Mouse (Mus musculus): ENCODE measurements around the gene Il1f6.
"Not testable (repeated sequence)": the region's sequence is repeated elsewhere in the genome, so short reads cannot be mapped to it uniquely, and the experiment has no call there.

Il1f6 gene

DNA sequence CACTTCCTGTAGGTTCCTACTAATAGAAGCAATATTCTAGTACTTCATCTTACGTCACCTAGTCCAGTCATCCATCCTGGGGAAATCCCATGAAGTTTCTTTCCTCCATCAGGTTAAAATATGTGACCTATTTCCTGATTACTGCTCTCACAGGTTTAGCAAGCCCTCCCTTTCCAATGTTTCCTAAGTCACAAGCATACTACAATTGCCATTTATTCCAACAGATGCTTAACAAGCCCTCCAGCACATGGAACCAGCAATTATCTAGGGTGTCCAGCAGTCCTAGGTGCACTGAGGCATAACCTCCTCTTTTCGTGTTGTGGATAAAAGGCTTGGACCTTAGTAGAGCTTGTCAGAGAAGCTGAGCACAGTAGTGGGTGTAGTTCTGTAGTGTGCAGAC, at the start of gene Il1f6:
Il1f6 (plus strand) TSS at position 301 of the 400 bp plus-strand sequence.
- DNase-seq (ENCODE audit: low spot score in 2 of 2) = no peak

DNA sequence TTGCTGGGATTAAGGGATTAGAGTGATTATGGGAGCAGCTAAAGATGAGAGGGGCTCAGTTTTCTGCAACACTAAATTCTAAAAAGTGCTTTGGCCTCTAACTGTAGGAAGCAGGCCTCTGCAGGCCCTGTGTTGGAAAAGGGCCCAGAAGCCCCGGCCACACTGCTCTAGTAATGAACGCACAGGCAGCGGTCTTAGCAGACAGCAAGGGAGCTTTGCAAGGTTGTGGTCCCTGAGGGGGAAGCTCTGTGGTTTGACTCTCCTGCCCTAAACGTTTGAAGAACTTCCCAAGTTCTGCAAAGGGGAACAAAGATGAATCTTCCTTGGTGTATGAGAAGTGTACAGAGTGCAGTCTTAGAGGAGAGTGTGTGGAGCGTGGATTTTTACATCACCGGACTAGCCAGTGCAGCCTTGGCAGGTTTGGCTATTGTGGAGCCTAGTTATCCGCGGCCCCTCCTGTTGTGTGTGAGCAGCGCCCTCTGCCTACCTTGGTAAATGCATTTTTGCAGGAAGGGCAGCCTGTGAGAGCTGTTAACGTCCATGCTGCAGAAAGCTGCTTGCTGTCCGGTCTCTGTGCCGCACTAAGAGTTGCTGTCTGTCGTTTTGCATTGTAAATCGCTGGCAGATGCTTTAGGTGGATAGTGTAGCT, 33.4 kb upstream of the Il1f6 start:
- peak in 1 of 2 experiments; percentile 12 for DNase-seq (ENCODE audit: low spot score in 2 of 2)

DNA sequence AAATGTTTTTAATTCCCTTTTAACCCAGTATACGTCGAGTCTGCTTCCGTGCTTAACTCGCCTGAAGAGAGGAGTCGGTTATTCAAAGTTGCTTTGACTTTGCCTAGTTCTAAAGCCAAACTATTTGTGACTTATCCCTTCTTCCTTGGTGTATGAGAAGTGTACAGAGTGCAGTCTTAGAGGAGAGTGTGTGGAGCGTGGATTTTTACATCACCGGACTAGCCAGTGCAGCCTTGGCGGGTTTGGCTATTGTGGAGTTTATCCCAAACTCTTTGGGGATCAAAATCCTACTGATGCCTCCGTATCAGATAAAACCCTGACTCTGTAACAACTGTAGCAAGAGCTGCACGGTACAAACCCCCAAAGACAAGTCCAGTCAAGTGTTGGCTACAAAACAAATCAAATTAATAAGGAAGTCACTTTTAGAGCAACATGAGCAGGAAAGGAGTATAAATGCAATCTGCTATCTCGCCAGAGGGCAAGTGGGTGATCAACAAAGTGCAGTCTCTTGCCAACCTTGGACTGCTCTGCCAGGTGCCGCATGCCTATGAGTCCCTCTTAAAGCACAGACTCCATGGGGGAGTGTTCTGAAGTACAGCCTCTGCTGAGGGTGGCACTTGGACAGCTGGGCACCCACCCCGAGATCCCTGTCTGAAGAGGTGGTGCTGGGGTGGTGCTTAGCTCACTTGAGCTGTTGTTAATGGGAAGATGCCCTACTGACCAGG, 32.6 kb upstream of the Il1f6 start:
- DNase-seq (ENCODE audit: low spot score in 2 of 2) = not testable (repeated sequence)

DNA sequence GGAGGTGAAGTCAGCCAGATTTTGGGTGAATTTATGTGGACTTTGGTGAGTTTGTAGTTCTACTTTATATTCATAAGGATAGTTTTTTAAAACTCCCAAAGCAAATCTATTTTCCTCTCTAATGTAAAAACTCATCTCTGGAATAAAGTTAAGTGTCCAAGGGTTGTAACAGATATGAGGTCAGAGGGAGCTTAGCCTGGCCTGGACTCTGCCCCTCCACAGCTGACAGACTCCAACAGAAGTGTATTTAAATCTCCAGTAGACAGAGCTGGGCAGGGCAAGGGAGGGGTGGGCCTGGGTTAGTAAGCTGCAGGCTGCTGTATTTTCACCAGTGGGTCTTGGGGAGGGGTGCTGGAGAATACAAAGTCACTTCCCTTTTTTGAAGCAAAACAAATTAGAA, 31.1 kb upstream of the Il1f6 start:
- DNase-seq (ENCODE audit: low spot score in 2 of 2) = not testable (repeated sequence)

DNA sequence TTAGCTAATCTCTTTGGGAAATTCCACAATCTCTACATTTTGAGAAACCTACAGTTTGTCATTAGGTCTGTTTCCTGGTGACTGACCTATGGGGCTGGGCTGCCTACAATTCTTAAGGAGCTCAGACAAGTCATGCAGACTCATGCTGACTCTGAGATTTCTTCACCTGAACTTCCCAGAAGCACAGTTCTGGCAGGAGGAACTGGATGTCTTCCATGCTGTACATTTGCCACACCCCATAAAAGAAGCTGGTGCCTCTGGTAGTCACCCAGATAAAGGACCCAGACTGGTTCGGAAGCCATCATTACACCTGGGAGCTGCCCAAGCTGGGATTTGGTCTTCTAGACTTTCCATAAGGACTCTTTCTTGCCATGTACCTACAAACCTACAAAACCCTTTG, 29.0 kb upstream of the Il1f6 start, which contains the start of gene Il1f9:
Il1f9 (plus strand) TSS at position 301 of the 400 bp plus-strand sequence.
- no peak for DNase-seq (ENCODE audit: low spot score in 2 of 2)

DNA sequence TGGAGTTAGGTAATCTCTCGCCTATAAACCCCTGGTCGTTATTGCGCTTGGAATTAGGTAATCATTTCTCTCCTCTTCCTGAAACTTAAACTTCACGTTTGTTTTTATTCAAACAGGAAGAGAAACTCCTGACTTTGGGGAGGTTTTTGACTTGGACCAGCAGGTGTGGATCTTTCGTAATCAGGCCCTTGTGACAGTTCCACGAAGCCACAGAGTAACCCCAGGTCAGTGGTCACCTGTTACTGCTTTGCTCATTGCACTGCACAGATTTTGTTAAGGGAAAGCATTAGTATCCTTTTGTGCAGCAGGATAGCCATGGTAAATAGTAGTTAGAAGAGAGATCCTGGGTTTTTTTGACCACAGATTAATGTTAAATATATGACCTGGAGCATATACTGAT, 27.6 kb upstream of the Il1f6 start:
- no peak for DNase-seq (ENCODE audit: low spot score in 2 of 2)

DNA sequence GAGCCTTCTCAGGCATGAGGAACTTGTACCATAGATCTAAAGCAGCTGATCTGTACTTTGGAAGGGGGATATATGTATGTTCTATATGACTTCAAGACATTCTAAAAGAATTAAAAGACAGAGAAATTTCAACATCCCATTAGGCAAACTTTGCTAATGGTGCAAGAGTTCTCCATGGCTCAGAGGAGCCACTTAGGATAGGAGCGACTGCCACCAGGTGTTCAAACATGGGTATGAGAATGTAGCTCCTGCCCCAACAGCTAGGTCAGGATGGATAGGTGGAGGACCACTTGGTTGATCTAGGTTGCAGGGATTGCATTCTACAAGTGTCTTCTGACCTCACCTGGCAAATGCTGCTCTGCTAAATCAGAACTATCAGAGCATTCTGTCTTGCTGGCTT, 27.0 kb upstream of the Il1f6 start:
- no peak for DNase-seq (ENCODE audit: low spot score in 2 of 2)

DNA sequence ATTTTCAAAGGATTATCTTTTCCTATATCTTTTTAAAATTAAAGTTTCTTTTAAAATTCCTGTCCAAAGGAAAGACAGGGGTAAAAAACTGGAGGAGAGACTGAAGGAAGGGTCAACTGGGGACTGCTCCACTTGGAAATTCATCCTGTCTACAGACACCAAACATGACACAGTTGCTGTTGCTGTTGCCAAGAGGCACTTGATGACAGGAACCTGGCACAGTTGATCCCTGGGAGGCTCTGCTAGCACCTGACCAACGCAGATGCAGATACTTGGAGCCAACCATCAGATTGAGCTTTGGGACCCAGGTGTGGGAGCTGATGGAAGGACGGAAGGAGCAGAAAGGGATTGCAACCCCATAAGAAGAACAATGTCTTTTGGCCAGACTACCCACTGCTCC, 12.0 kb downstream of the Il1f6 start:
- DNase-seq (ENCODE audit: low spot score in 2 of 2) = no peak

DNA sequence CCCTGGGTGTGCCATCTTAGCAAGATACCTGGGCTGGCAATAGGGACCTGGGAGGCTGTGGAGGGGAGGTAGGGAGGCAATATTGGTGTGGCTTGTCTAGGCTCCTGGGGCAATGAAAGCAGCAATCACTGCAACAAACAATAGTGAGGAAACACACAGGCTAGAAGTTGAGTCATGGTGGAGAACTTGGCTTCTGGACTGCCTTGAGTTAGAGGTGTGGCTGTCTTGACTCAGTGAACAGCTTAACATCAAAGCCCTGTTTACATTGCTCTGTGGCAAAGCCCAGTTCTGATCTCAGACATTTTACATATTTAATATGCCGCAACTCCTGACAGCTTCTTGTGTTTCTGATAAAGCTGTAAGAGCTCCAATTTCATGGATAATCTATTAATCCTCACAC, 52.3 kb downstream of the Il1f6 start:
- no peak for DNase-seq (ENCODE audit: low spot score in 2 of 2)

DNA sequence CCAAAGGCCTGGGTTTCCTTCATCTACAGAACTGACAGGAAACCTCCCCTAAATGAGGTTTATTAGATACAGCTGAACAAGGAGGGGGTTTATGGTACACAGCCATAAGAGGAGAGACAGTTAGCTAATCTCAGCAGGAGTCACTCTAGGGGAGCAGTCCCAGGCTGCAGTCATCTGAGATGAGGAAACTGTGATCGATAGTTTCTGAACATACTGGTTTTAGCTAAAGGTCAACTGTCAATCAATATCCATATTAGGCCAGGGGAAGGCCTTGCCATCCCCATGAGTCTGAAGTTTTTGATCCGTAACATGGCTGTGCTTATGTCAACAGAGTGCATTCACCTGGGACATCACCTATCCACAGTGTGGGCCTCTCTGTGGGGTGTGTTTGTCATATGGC, 58.4 kb downstream of the Il1f6 start:
- DNase-seq (ENCODE audit: low spot score in 2 of 2) = no peak

DNA sequence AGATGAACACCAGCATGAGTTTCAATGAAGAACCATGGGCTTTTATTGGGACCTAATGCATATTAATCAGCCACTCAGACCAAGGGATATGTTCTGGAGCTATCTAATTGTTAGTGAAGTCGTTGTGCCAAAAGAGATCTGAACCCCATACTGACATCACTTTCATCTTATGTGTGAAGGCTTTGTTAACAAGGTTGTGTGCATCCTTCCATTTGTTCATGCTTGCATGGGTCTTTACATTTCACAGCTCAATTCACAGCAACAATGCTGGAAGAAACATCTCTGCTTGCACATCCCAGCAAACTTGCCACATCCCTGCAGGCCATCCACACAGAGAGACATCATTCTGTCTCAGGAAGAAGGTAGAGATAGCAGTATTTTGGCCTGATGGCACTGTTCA, 59.9 kb downstream of the Il1f6 start:
- no peak for DNase-seq (ENCODE audit: low spot score in 2 of 2)

Data from spleen, postnatal 10 days (tissue).